Mouse (Mus musculus) MEL (cell line): Measurements from ENCODE around the gene Pde3a. TPM values are rescaled to one million over a fixed set of nuclear protein-coding genes. Genes with fewer than 3 reads are reported as not detected.
"Not testable (repeated sequence)": the region's sequence is repeated elsewhere in the genome, so short reads cannot be mapped to it uniquely, and the experiment has no call there.

Experiments used
- DNase-seq: peaks from one replicate; pipeline ENCODE4 v3.0.0; 2011; ENCODE audit warnings: low read depth, low spot score
- H3K27ac ChIP-seq: 2 replicates; pipeline ENCODE4 v1.5.1; 2012; ENCODE audit warnings: low read depth, mild to moderate bottlenecking, control low read depth, low read length, moderate library complexity; ENCODE audit not compliant: control insufficient read depth
- H3K27me3 ChIP-seq, 2 experiments: fragments of 150-350 bp in 1 of 2; sonication (generic) in 1 of 2; 2 replicates each; pipeline ENCODE4 v1.6.1; 2012; ENCODE audit warnings: low read length in 2 of 2, mild to moderate bottlenecking in 2 of 2, improper control_type of control experiment in 1 of 2, moderate library complexity in 1 of 2; ENCODE audit not compliant: insufficient read depth in 2 of 2, control insufficient read depth in 1 of 2
- H3K36me3 ChIP-seq, 2 experiments: 2 replicates each; pipeline ENCODE4 v1.6.1; 2012 to 2014; ENCODE audit warnings: low read length in 2 of 2, improper control_type of control experiment in 1 of 2, inconsistent platforms in 1 of 2, mild to moderate bottlenecking in 1 of 2; ENCODE audit not compliant: insufficient read depth in 2 of 2, control insufficient read depth in 1 of 2
- H3K4me1 ChIP-seq, 2 experiments: fragments of 150-350 bp in 1 of 2; sonication (generic) in 1 of 2; 2 replicates each; pipeline ENCODE4 v1.6.1; 2012; ENCODE audit warnings: low read length in 2 of 2, improper control_type of control experiment in 1 of 2, mild to moderate bottlenecking in 1 of 2; ENCODE audit not compliant: insufficient read depth in 2 of 2, control insufficient read depth in 1 of 2
- H3K4me3 ChIP-seq, 2 experiments: fragments of 150-350 bp in 1 of 2; sonication (generic) in 1 of 2; 2 replicates each; pipeline ENCODE4 v1.5.1; 2012; ENCODE audit warnings: low read depth in 2 of 2, low read length in 2 of 2, mild to moderate bottlenecking in 2 of 2, moderate library complexity in 2 of 2, control low read depth in 1 of 2, improper control_type of control experiment in 1 of 2; ENCODE audit not compliant: control insufficient read depth in 1 of 2, insufficient read depth in 1 of 2
- H3K79me2 ChIP-seq: 2 replicates; pipeline ENCODE4 v1.6.1; 2012; ENCODE audit warnings: mild to moderate bottlenecking, low read length, moderate library complexity; ENCODE audit not compliant: control insufficient read depth, poor library complexity, insufficient read depth
- H3K9ac ChIP-seq: 2 replicates; pipeline ENCODE4 v1.6.1; 2012; ENCODE audit warnings: low read depth, mild to moderate bottlenecking, control low read depth, low read length, moderate library complexity; ENCODE audit not compliant: control insufficient read depth, poor library complexity, severe bottlenecking
- H3K9me3 ChIP-seq: fragments of 150-350 bp; sonication (generic); replicated peaks from 2 replicates; pipeline ENCODE4 v1.6.1; 2012; ENCODE audit warnings: mild to moderate bottlenecking, low read length, improper control_type of control experiment, moderate library complexity; ENCODE audit not compliant: insufficient read depth
- GABPA ChIP-seq: IDR thresholded peaks from 2 replicates; pipeline ENCODE4 v1.6.1; 2012; ENCODE audit warnings: low read depth, mild to moderate bottlenecking, inconsistent platforms, low read length, improper control_type of control experiment, moderate library complexity
- GATA1 ChIP-seq: IDR thresholded peaks from 2 replicates; pipeline ENCODE4 v1.6.1; 2011; ENCODE audit warnings: low read depth, low read length, improper control_type of control experiment
- HCFC1 ChIP-seq: IDR thresholded peaks from 2 replicates; pipeline ENCODE4 v1.6.1; 2012; ENCODE audit warnings: low read depth, mild to moderate bottlenecking, inconsistent platforms, low read length, improper control_type of control experiment, moderate library complexity
- KAT2A ChIP-seq: conservative IDR thresholded peaks from 2 replicates; pipeline ENCODE4 v1.6.1; 2012; ENCODE audit warnings: low read depth, low read length, improper control_type of control experiment, inconsistent platforms
- MAX ChIP-seq: IDR thresholded peaks from 2 replicates; pipeline ENCODE4 v1.6.1; 2011; ENCODE audit warnings: low read length, improper control_type of control experiment
- NRF1 ChIP-seq: IDR thresholded peaks from 2 replicates; pipeline ENCODE4 v1.6.1; 2014; ENCODE audit warnings: low read depth, mild to moderate bottlenecking, inconsistent platforms, low read length, improper control_type of control experiment, moderate library complexity; ENCODE audit not compliant: poor library complexity, insufficient read depth, severe bottlenecking
- RAD21 ChIP-seq: IDR thresholded peaks from 2 replicates; pipeline ENCODE4 v1.6.1; 2011; ENCODE audit warnings: mild to moderate bottlenecking, low read depth, low read length, improper control_type of control experiment
- TAL1 ChIP-seq: IDR thresholded peaks from 2 replicates; pipeline ENCODE4 v1.6.1; 2012; ENCODE audit warnings: mild to moderate bottlenecking, inconsistent platforms, low read length, moderate library complexity, mixed read lengths
- TCF12 ChIP-seq: IDR thresholded peaks from 2 replicates; pipeline ENCODE4 v1.6.1; 2014; ENCODE audit warnings: low read depth, mild to moderate bottlenecking, inconsistent platforms, low read length, improper control_type of control experiment, moderate library complexity
- USF1 ChIP-seq: IDR thresholded peaks from 2 replicates; pipeline ENCODE4 v1.6.1; 2014; ENCODE audit warnings: low read depth, mild to moderate bottlenecking, inconsistent platforms, low read length, improper control_type of control experiment, moderate library complexity
- ZKSCAN1 ChIP-seq: IDR thresholded peaks from 2 replicates; pipeline ENCODE4 v1.6.1; 2012; ENCODE audit warnings: low read depth, mild to moderate bottlenecking, inconsistent platforms, low read length, improper control_type of control experiment, moderate library complexity
- polyA plus RNA-seq, 2 experiments: library from polyadenylated mRNA; stranded (reverse) in 1 of 2; unstranded in 1 of 2; fragments of >175 nt in 1 of 2; fragments of >200 nt in 1 of 2; gene quantifications; 2 replicates each; pipeline versions ENCODE4 v1.2.1 to v1.2.4; 2012; ENCODE audit warnings: low replicate concordance in 2 of 2, low read depth in 1 of 2; ENCODE audit not compliant: insufficient read length in 2 of 2, insufficient read depth in 1 of 2, missing spikeins in 1 of 2
- total RNA-seq: library from RNA; depleted of rRNA; stranded (reverse); fragments of 300-350 nt; gene quantifications from 2 replicates; pipeline ENCODE4 v1.2.3, GENCODE M21; 2012

Gene Pde3a
- total and polyA plus RNA-seq, 3 experiments = not detected

GRCm38 (mm10) chr6:141318440-141318839 lies 69.4 kb downstream of the Pde3a start:
- no peak overlapping the region for H3K4me3 ChIP-seq
- H3K27me3 ChIP-seq = no peaks in the 10 kb centered on the region
- no peaks in the 10 kb centered on the region for H3K9me3 ChIP-seq
- TF ChIP-seq RAD21 (no peak), KAT2A (no peak), GABPA (no peak)
- no peak overlapping the region for H3K27ac ChIP-seq
- H3K9ac ChIP-seq = no peak overlapping the region
- no peak for DNase-seq
- H3K79me2 ChIP-seq = no peaks in the 10 kb centered on the region
- H3K36me3 ChIP-seq = no peaks in the 10 kb centered on the region
- no peaks in the 10 kb centered on the region for H3K4me1 ChIP-seq

GRCm38 (mm10) chr6:141321253-141321652 lies 72.2 kb downstream of the Pde3a start:
- H3K79me2 ChIP-seq = no peaks in the 10 kb centered on the region
- TF ChIP-seq GATA1 = no peak
- TF ChIP-seq TAL1 = no peak
- TF ChIP-seq, all 39 proteins: peak for 0
- Histone ChIP-seq H3K27me3 (no peaks in the 10 kb centered on the region), H3K9me3 (no peaks in the 10 kb centered on the region), H3K9ac (no peak overlapping the region), H3K4me1 (no peaks in the 10 kb centered on the region), H3K36me3 (no peaks in the 10 kb centered on the region), H3K4me3 (no peak overlapping the region), H3K27ac (no peak overlapping the region)
- no peak for DNase-seq

- Histone ChIP-seq H3K4me1 (no peaks in the 10 kb centered on the region), H3K9me3 (no peaks in the 10 kb centered on the region), H3K79me2 (no peaks in the 10 kb centered on the region), H3K27me3 (no peaks in the 10 kb centered on the region), H3K36me3 (no peaks in the 10 kb centered on the region), H3K27ac (no peak overlapping the region), H3K9ac (no peak overlapping the region), H3K4me3 (no peak overlapping the region)
- TF ChIP-seq MAX (no peak), NRF1 (no peak), TCF12 (no peak), ZKSCAN1 (no peak), USF1 (no peak), HCFC1 (no peak)
- DNase-seq = no peak
These were observed 73.9 kb downstream of the Pde3a start for GRCm38 (mm10) chr6:141322961-141323360.

- H3K9ac ChIP-seq, H3K4me1 ChIP-seq, DNase-seq, H3K27ac ChIP-seq, H3K36me3 ChIP-seq, H3K79me2 ChIP-seq, H3K9me3 ChIP-seq, H3K27me3 ChIP-seq, H3K4me3 ChIP-seq: not testable (repeated sequence)
These were observed 78.1 kb downstream of the Pde3a start for GRCm38 (mm10) chr6:141327134-141327533.
